Mouse (Mus musculus): ENCODE results near the gene Bcl2a1d.
A peak's percentile ranks its signal among the peaks of the same experiment; 100 is the strongest.
"Not testable (repeated sequence)": the region's sequence is repeated elsewhere in the genome, so short reads cannot be mapped to it uniquely, and the experiment has no call there.

The Bcl2a1d gene

GRCm38 (mm10) chr9:88731728-88732127 lies at the start of gene Bcl2a1d:
Bcl2a1d (minus strand) TSS chr9:88731914.
- peak; percentile 42 for DNase-seq

GRCm38 (mm10) chr9:88770239-88770638 lies 38.5 kb upstream of the Bcl2a1d start:
- not testable (repeated sequence) for DNase-seq

GRCm38 (mm10) chr9:88769470-88769869 lies 37.8 kb upstream of the Bcl2a1d start:
- not testable (repeated sequence) for DNase-seq

DNA sequence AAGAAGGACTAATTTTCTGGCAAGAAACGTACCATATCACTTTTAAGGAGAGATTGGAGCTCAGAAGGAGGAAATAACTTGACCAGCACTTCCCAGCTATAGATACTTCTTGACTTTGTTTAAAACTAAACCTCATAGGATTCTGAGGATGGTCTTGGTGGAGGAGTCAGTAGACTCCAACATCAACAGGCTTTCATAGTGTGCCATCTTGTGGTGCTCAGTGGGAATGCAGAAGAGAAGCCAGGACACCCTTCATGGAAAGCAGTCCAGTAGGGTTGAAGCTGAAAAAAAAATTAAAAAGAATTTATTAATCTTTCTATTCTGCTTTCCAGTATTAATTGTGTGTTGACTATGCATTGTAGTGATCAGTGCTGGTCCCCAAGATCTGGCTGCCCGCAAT lies 15.0 kb upstream of the Bcl2a1d start:
- peak; percentile 36 for DNase-seq

- DNase-seq, result not testable (repeated sequence)
Measured at GRCm38 (mm10) chr9:88746046-88746445, 14.3 kb upstream of the Bcl2a1d start.

DNA sequence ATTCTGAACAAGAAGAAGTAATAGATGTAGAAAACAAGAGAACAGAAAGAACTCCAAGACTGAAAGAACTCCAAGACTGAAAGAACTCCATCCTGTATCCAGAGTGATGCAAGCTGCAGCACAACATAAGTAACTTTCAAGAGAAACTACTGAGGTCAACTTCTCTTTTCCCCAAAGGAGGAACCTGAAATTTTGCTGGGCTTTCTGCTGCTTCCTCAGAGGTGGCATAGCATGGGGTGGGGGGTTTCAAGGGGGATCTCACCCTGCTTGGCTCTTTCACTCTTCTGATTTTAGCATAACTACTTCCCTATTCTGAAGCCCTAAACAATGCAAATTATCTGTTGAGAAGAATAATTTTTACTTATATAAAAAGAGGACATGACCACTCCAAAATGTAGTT lies 3.6 kb upstream of the Bcl2a1d start:
- not testable (repeated sequence) for DNase-seq

DNA sequence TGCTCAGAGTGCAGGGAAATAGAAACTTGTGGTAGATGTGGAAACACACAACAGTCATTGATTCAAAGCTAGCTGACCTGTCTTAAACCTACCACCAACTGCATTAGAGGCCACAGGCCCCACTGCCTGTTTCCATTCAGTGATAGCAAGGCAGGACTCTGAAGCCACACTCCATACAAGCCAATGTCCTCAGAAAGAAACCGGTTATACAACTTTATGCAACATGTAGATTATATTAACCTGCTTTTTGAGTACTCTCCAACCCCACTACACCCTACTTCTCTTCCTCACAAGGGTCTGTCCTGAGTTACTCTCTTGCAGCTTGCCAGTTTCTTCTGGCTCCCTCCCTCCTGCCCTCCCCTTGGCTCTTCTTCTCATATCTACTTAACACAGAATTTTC lies 1.5 kb upstream of the Bcl2a1d start:
- DNase-seq, result not testable (repeated sequence)

DNA sequence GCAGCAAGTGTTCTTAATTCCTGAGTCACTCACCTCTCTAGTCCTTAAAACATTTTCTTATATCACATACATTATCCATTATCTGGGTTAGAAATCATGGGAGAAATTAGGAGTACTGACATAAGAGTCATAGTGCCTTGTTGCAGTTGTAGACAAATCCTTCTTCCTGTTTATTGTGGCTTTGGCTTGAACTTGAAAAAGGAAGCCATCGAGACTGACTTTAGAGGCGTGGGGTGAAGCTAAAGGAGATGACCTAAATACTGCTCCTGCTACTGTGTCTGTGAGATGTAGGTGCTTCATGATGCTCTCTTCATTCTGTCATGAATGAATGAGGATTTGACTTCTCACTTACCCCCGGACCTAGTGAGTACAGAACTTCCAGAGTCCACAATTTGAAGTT lies 620 bp upstream of the Bcl2a1d start:
- DNase-seq, result not testable (repeated sequence)

- not testable (repeated sequence) for DNase-seq
Measured at GRCm38 (mm10) chr9:88728311-88728710, 3.4 kb downstream of the Bcl2a1d start.

DNA sequence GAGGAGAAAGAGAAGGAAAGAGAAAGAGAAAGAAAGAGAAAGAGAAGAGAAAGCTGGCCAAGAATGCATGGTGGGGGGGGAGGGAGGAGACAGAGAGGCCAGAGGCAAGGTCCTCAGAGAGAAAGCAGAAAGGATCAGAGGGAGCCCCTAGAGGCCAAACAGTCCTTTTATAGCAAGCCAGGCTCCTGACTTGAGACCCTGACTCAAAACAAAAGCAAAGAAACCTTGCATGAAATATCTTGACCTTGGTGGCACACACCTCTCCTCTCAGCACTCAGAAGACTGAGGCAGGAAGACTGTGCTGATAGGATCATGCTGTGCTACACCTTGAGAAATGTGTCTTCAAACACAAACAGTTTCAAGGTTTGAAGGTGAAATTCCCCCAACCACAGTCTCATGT lies 10.1 kb downstream of the Bcl2a1d start:
- not testable (repeated sequence) for DNase-seq

DNA sequence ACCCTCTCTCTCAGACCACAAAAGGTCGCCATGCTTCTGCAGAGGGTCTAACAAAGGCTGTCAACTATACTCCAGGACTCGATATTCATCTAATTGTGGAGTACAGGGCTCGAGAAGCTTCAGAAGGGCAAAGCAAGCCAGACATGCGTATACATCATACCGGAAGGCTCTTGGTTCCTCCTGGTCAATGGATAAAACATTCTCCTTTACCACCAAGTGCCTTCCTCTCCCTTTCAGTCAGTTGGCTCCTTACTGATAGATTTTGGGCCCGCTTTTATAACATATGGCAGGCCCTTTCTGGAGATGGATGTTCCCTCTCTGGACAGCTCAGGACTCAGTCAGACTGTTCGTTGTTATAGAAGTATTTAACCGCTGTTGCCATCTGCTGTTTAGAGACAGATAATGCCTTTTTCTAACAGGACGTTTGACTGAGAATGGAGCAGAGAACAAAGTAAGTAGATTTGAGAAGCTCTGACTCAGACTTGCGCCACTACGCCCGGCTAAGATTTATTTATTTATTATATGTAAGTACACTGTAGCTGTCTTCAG lies 11.7 kb downstream of the Bcl2a1d start, which contains the start of gene Mthfsl:
Gene Mthfsl, minus strand, starts transcription at position 308 of the 549 bp plus-strand sequence.
- peak; percentile 34 for DNase-seq

GRCm38 (mm10) chr9:88719073-88719921 lies 12.4 kb downstream of the Bcl2a1d start:
- DNase-seq, result peak; percentile 44

- DNase-seq, result not testable (repeated sequence)
Measured at GRCm38 (mm10) chr9:88718593-88718992, 13.1 kb downstream of the Bcl2a1d start.

GRCm38 (mm10) chr9:88718140-88718539 lies 13.6 kb downstream of the Bcl2a1d start:
- peak; percentile 62 for DNase-seq

DNA sequence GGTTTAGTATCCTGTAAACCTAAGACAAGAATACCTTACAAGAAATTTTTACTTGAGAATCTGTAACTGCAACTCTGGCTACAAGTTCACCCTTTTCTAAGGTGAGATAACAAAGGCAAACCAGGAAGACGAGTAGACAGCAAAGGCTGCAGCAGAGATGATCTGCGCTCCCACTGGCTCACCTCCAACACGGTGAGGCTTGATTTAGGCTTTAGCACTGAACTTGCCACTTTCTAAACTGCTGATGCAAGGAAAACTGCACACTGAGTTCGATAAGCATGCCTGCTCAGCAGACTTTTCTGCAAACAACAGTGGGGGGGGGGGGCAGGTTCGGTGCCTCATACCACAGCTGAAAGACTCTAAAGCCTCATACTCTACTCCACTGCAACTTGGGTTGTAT lies 17.2 kb downstream of the Bcl2a1d start:
- not testable (repeated sequence) for DNase-seq

DNA sequence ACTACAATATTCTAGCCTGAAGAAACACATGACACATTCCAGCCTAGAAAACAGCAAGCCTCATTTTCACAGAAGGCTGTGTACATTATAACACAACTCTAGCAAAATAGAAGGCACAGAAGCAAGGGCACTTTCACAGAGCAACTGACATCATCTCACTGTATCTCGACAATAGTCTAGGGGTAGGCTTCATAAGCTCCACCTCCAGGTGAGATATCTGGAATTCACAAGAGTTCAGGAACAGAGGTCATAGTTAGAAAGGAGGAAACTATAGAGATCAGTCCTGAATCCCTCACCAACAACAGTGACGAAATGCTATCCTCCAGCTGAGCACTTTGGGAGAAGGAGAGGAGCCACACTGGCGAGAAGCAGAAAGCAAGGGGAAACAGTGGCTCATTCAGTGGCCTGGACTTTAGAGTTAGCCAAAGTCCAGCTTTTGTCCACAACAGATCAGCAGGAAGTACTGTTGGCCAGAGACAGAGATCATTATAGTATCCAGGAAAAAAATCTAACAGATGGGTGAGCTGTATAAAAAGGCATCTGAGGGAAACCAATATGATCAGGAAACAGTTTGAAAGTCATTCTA lies 19.5 kb downstream of the Bcl2a1d start:
- DNase-seq, result not testable (repeated sequence)

DNA sequence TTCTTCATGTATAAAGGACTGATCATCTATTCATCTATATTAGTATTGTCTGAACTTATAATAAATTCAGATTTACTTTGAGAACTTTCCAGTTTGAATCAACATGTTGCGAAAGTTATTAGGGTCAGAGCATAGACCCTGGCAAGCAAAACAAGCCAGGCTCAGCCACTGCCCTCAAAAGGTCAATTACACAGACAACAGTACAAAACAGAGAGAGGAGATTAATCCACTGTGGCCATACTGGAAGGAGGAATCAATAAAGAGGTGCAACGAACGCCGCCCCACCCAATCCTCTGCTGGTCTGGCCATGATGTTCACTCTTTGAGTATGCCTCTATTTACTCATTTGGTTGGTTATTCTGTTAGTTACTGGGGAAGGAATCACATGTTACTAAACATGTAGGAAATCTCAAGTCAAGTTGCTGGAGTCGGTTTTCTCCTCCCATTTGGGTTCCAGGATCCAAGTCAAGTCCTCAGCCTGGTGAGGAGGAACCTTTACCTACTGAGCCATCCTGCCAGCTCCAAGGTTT lies 20.7 kb downstream of the Bcl2a1d start:
- not testable (repeated sequence) for DNase-seq

- DNase-seq, result not testable (repeated sequence)
Measured at GRCm38 (mm10) chr9:88710439-88710838, 21.3 kb downstream of the Bcl2a1d start.

- not testable (repeated sequence) for DNase-seq
Measured at GRCm38 (mm10) chr9:88709794-88710193, 21.9 kb downstream of the Bcl2a1d start.

GRCm38 (mm10) chr9:88709304-88709703 lies 22.4 kb downstream of the Bcl2a1d start:
- no peak for DNase-seq

- no peak for DNase-seq
Measured at GRCm38 (mm10) chr9:88706700-88707099, 25.0 kb downstream of the Bcl2a1d start.

DNA sequence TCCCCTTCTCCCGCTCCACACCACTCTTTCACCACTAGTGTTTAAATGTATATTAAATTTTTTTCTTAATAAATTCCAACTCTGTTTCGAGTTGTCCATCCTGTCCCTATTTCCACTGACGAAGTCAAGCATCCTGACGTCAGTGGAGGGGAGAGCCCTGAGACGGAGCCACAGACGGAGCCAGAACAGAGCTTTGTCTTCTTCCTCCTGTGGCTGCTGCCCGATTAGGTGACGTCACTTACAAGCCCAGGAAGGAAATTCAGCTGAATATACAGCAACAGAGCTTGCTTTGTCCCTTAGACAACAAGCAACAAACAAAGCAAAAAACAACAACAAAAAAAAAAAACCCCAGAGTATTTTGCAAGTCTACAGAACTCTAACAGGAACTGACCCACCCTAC lies 26.6 kb downstream of the Bcl2a1d start:
- DNase-seq, result not testable (repeated sequence)

DNA sequence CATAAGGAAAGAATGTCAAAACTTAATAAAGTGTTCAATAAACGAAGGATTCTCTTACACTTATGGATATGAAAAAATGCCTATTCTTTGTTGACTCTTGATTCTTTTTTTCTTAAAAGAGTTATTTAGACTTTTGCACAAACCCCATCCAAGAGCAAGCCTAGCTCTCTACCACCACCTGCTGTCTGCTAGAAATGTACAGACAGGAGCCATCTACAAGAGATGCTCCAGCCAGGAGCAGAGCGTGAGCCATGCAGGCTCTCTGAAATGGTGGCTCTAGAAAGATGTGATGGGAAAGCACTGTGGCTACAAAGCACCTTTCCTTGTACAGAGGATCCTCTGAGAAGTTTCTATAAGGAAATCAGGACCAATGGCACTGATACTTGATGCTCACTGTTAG lies 33.0 kb downstream of the Bcl2a1d start:
- not testable (repeated sequence) for DNase-seq

Measured in thymus, postnatal 25 days (tissue).